9 mouse cellular contexts compared by ENCODE assay signal in genomic region chr9:47357756-47358399, GRCm38 (mm10).
A peak's percentile ranks its signal among the peaks of the same experiment; 100 is the strongest.
DNase-seq lines count a peak whose midpoint lies in the region; ATAC-seq lines count a peak whose summit lies in the region.
"Had no signal": no experiment of that assay in that cellular context is flagged by ENCODE, and none has a peak within 500 bp of the region (broad histone marks: within the 10 kb centered on the region; RNA-seq: fewer than 3 reads in every experiment).

No protein-coding gene starts in this region.

- no peak overlapping the region for H3K27ac ChIP-seq in liver, embryonic 12.5 days
- no peak overlapping the region for H3K27ac ChIP-seq in heart, embryonic 12.5 days (ENCODE audit: poor library complexity, severe bottlenecking)
- no peak overlapping the region for H3K27ac ChIP-seq in neural tube, embryonic 14.5 days (ENCODE audit: low read depth, low read length)

- no peak overlapping the region for H3K4me2 ChIP-seq in liver, embryonic 12.5 days
- peak overlapping the region; percentile 9; the same call in 1 of the 2 replicates for H3K4me2 ChIP-seq in heart, embryonic 12.5 days
- H3K4me2 ChIP-seq in neural tube, embryonic 14.5 days (ENCODE audit: low read depth, low read length) = no peak overlapping the region

- H3K4me3 ChIP-seq in liver, embryonic 12.5 days = no peak overlapping the region
- H3K4me3 ChIP-seq in heart, embryonic 12.5 days = no peak overlapping the region
- H3K4me3 ChIP-seq in neural tube, embryonic 14.5 days (ENCODE audit: low read depth, low read length) = no peak overlapping the region
- H3K4me3 ChIP-seq: myocyte had no signal

- intact Hi-C loops in left cerebral cortex, postnatal 14 days (cut with DNase I) = no loop called here

- no peaks in the 10 kb centered on the region for H3K4me1 ChIP-seq in liver, embryonic 12.5 days
- H3K4me1 ChIP-seq in heart, embryonic 12.5 days (replicated peaks) = peaks cover 38% of the 10 kb centered on the region
- H3K4me1 ChIP-seq in neural tube, embryonic 14.5 days (ENCODE audit: control insufficient read depth, insufficient read depth, low read length) = peaks cover 8% of the 10 kb centered on the region; the same call in 1 of the 2 replicates

- H3K9ac ChIP-seq in liver, embryonic 12.5 days = no peak overlapping the region
- no peak overlapping the region for H3K9ac ChIP-seq in heart, embryonic 12.5 days
- H3K9ac ChIP-seq in neural tube, embryonic 14.5 days (replicated peaks; ENCODE audit: low read depth, low read length) = no peak overlapping the region

- H3K27me3 ChIP-seq in liver, embryonic 12.5 days (replicated peaks) = no peaks in the 10 kb centered on the region; the same call in 1 of the 2 replicates
- peaks cover 43% of the 10 kb centered on the region for H3K27me3 ChIP-seq in heart, embryonic 12.5 days (replicated peaks)
- no peaks in the 10 kb centered on the region for H3K27me3 ChIP-seq in neural tube, embryonic 14.5 days (ENCODE audit: control insufficient read depth, insufficient read depth, low read length)

- peak; percentile 13 for DNase-seq in liver
- DNase-seq in cerebellum, postnatal 14 days = peak; percentile 83 to 84
- DNase-seq in left cerebral cortex, postnatal 14 days (ENCODE audit: low spot score in 2 of 2) = peak; percentile 33 to 51
- DNase-seq in thymus, postnatal 14 days = no peak

- no peaks in the 10 kb centered on the region for H3K9me3 ChIP-seq in liver, embryonic 12.5 days (replicated peaks)
- H3K9me3 ChIP-seq in heart, embryonic 12.5 days (replicated peaks) = no peaks in the 10 kb centered on the region
- H3K9me3 ChIP-seq in neural tube, embryonic 14.5 days (ENCODE audit: control insufficient read depth, low read length) = no peaks in the 10 kb centered on the region

- H3K36me3 ChIP-seq in liver, embryonic 12.5 days = no peaks in the 10 kb centered on the region
- H3K36me3 ChIP-seq in heart, embryonic 12.5 days = no peaks in the 10 kb centered on the region
- no peaks in the 10 kb centered on the region for H3K36me3 ChIP-seq in neural tube, embryonic 14.5 days (ENCODE audit: control insufficient read depth, insufficient read depth, low read length)

- 62% methylated on average over 17 of the region's 17 CpGs for WGBS in liver, embryonic 12.5 days (ENCODE audit: insufficient replicate concordance)
- WGBS in heart, embryonic 12.5 days = 47% methylated on average over 17 of the region's 17 CpGs
- 43% methylated on average over 17 of the region's 17 CpGs for WGBS in neural tube, embryonic 14.5 days

- ATAC-seq in liver, embryonic 12.5 days = no peak
- ATAC-seq in heart, embryonic 12.5 days (ENCODE audit: insufficient number of reproducible peaks, low FRiP score) = peak; percentile 83
- peak; percentile 88 for ATAC-seq in neural tube, embryonic 14.5 days (ENCODE audit: low read depth)
- no peak for ATAC-seq in CD4-positive, CD25-positive, alpha-beta regulatory T cell, adult 4 months

Comparison
In these comparisons a context has a peak if more than half of its experiments do, and no peak if none do; other contexts are left out.
1. ATAC-seq: peak in heart, embryonic 12.5 days (single experiment) and neural tube, embryonic 14.5 days (single experiment); none in liver, embryonic 12.5 days (single experiment) and CD4-positive, CD25-positive, alpha-beta regulatory T cell, adult 4 months (single experiment).